Mouse (Mus musculus) midbrain, postnatal 0 days (tissue): Measurements from ENCODE around the gene Kif22. TPM values are rescaled to one million over a fixed set of nuclear protein-coding genes. Genes with fewer than 3 reads are reported as not detected.

Experiments
- ATAC-seq: fragments of 200-750 bp; cut with Nextera tagmentation; 2 replicates; pipeline ENCODE4 v1.8.0; 2017; ENCODE audit warnings: moderate number of reproducible peaks, mild to moderate bottlenecking, moderate TSS enrichment, moderate library complexity; ENCODE audit not compliant: low FRiP score
- DNase-seq: peaks from one replicate; pipeline ENCODE4 v3.0.0-alpha.2; 2015; ENCODE audit warnings: low spot score
- H3K27ac ChIP-seq: fragments of 300-500 bp; sonication (generic); 2 replicates; pipeline ENCODE4 v1.5.1; 2014; ENCODE audit warnings: low read depth, mild to moderate bottlenecking, low read length, mixed read lengths
- H3K27me3 ChIP-seq: fragments of 300-500 bp; sonication (generic); 2 replicates; pipeline ENCODE4 v1.6.1; 2014; ENCODE audit warnings: low read length, control low read depth, mixed read lengths; ENCODE audit not compliant: insufficient read depth
- H3K36me3 ChIP-seq: fragments of 300-500 bp; sonication (generic); 2 replicates; pipeline ENCODE4 v1.6.1; 2014; ENCODE audit warnings: low read length, control low read depth, mixed read lengths; ENCODE audit not compliant: insufficient read depth
- H3K4me1 ChIP-seq: fragments of 300-500 bp; sonication (generic); 2 replicates; pipeline ENCODE4 v1.6.1; 2014; ENCODE audit warnings: mild to moderate bottlenecking, control low read depth, antibody characterized with exemption, low read length, mixed read lengths; ENCODE audit not compliant: insufficient read depth
- H3K4me2 ChIP-seq: fragments of 300-500 bp; sonication (generic); 2 replicates; pipeline ENCODE4 v1.6.1; 2014; ENCODE audit warnings: low read depth, mild to moderate bottlenecking, low read length, mixed read lengths; ENCODE audit not compliant: poor library complexity, severe bottlenecking
- H3K4me3 ChIP-seq: fragments of 300-500 bp; sonication (generic); 2 replicates; pipeline ENCODE4 v1.5.1; 2014; ENCODE audit warnings: low read depth, mild to moderate bottlenecking, low read length, moderate library complexity
- H3K9ac ChIP-seq: fragments of 300-500 bp; sonication (generic); replicated peaks from 2 replicates; pipeline ENCODE4 v1.6.1; 2014; ENCODE audit warnings: mild to moderate bottlenecking, low read length, moderate library complexity, mixed read lengths; ENCODE audit not compliant: poor library complexity, severe bottlenecking
- H3K9me3 ChIP-seq: fragments of 300-500 bp; sonication (generic); 2 replicates; pipeline ENCODE4 v1.6.1; 2016; ENCODE audit warnings: low read length, control low read depth
- CTCF ChIP-seq: IDR thresholded peaks from 2 replicates; pipeline ENCODE4 v1.5.1; 2016; ENCODE audit warnings: antibody characterized with exemption, mild to moderate bottlenecking
- WGBS: fragments of 180-500 bp; shearing (Covaris S2); extraction: QIAGEN DNeasy Blood & Tissue Kit; methylation state at CpG from one replicate; pipeline ENCODE4 v1.1.7; 2014; 5-methylcytosine and 5-hydroxymethylcytosine counted together
- polyA plus RNA-seq: library from polyadenylated mRNA; unstranded; fragments of >200 nt; fragmentation: Nextera tagmentation; extraction: Ambion mirVana; gene quantifications from 2 replicates; pipeline ENCODE4 v1.2.1, GENCODE M21; 2015
- total RNA-seq: library from RNA; depleted of rRNA; stranded (reverse); fragments of >200 nt; gene quantifications from 2 replicates; pipeline ENCODE4 v1.2.3, GENCODE M21; 2014

Kif22 gene
- total and polyA plus RNA-seq, 2 experiments from 2014 or later: 4.2 to 11.3 TPM

GRCm38 (mm10) chr7:127008239-127009019 lies 33.8 kb downstream of the Kif22 start:
- Histone ChIP-seq H3K36me3 (no peaks in the 10 kb centered on the region), H3K27me3 (no peaks in the 10 kb centered on the region), H3K4me3 (no peak overlapping the region), H3K9me3 (no peaks in the 10 kb centered on the region), H3K27ac (peak overlapping the region; percentile 51; the same call in 1 of the 2 replicates), H3K9ac (0 out of 2 replicates have a peak overlapping the region, but pooled peaks have one; percentile 8), H3K4me2 (no peak overlapping the region), H3K4me1 (no peaks in the 10 kb centered on the region)
- ATAC-seq (peak; percentile 56), DNase-seq (peak; percentile 71)
- 66% methylated on average over 9 of the region's 9 CpGs for WGBS
- no peak for TF ChIP-seq CTCF

- no peak overlapping the region for H3K9ac ChIP-seq
- no peaks in the 10 kb centered on the region for H3K9me3 ChIP-seq
- no peaks in the 10 kb centered on the region for H3K27me3 ChIP-seq
- H3K4me3 ChIP-seq: no peak overlapping the region
- no peak overlapping the region for H3K4me2 ChIP-seq
- H3K4me1 ChIP-seq: no peaks in the 10 kb centered on the region
- no peaks in the 10 kb centered on the region for H3K36me3 ChIP-seq
- no peak for DNase-seq
- WGBS: 83% methylated on average over 6 of the region's 6 CpGs
- H3K27ac ChIP-seq: no peak overlapping the region
- ATAC-seq: no peak
- TF ChIP-seq CTCF: no peak
Measured at GRCm38 (mm10) chr7:127007313-127008024, 34.8 kb downstream of the Kif22 start.

GRCm38 (mm10) chr7:127004122-127004875 lies 38.0 kb downstream of the Kif22 start:
- WGBS: 87% methylated on average over 4 of the region's 4 CpGs
- Histone ChIP-seq H3K4me2 (no peak overlapping the region), H3K36me3 (no peaks in the 10 kb centered on the region), H3K9me3 (no peaks in the 10 kb centered on the region), H3K9ac (no peak overlapping the region), H3K4me1 (no peaks in the 10 kb centered on the region), H3K27me3 (no peaks in the 10 kb centered on the region), H3K27ac (no peak overlapping the region), H3K4me3 (no peak overlapping the region)
- no peak for DNase-seq
- no peak for ATAC-seq
- peak; percentile 39; the same call in 1 of the 2 replicates for TF ChIP-seq CTCF

DNA sequence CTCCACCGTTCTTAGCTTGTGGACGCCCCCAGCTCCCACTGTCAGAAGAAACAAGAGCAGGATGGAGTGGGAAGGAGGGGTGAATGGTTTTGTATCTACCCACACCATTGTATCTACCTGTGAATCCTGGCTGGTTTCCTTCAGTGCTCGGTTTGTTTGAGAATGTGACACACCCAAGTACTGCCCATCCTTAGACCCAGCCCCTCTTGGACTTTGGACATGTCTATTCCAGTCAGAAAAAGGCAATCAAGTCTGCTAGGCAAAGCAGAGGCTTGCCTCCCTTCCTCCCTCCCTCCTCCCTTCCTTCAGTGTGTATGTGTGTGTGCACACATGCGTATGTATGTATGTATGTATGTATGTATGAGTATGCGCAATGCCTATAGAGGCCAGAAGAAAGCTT lies 38.7 kb downstream of the Kif22 start:
- no peak for ATAC-seq
- no peak overlapping the region for H3K4me2 ChIP-seq
- 90% methylated on average over 5 of the region's 5 CpGs for WGBS
- H3K36me3 ChIP-seq: no peaks in the 10 kb centered on the region
- H3K9me3 ChIP-seq: no peaks in the 10 kb centered on the region
- H3K27me3 ChIP-seq: no peaks in the 10 kb centered on the region
- H3K9ac ChIP-seq: no peak overlapping the region
- H3K4me3 ChIP-seq: no peak overlapping the region
- H3K27ac ChIP-seq: no peak overlapping the region
- DNase-seq: no peak
- TF ChIP-seq CTCF: no peak
- no peaks in the 10 kb centered on the region for H3K4me1 ChIP-seq

- H3K27me3 ChIP-seq: no peaks in the 10 kb centered on the region
- no peak overlapping the region for H3K27ac ChIP-seq
- DNase-seq: no peak
- 86% methylated on average over 10 of the region's 10 CpGs for WGBS
- no peak for TF ChIP-seq CTCF
- H3K36me3 ChIP-seq: no peaks in the 10 kb centered on the region
- H3K9ac ChIP-seq: no peak overlapping the region
- no peak for ATAC-seq
- H3K4me1 ChIP-seq: no peaks in the 10 kb centered on the region
- H3K4me3 ChIP-seq: no peak overlapping the region
- H3K4me2 ChIP-seq: no peak overlapping the region
- H3K9me3 ChIP-seq: no peaks in the 10 kb centered on the region
Measured at GRCm38 (mm10) chr7:126999568-126999967, 42.7 kb downstream of the Kif22 start.
